In genomic region chr5:29170193-29170592, GRCm38 (mm10) we compare ENCODE assay signal across 14 mouse cellular contexts.
"Had no signal": no experiment of that assay in that cellular context is flagged by ENCODE, and none has a peak within 500 bp of the region (broad histone marks: within the 10 kb centered on the region; RNA-seq: fewer than 3 reads in every experiment).

No protein-coding gene starts in this region.

- H3K36me3 ChIP-seq: limb, embryonic 10.5 days; liver, embryonic 15.5 days; neural tube, embryonic 15.5 days had no signal

- DNase-seq: lung, adult 2 months; lung, postnatal 36 days; right cerebral cortex, postnatal 4 days; spleen, adult 18-20 months; thymus, adult 18-20 months; thymus, postnatal 14 days had no signal

- H3K4me3 ChIP-seq: left cerebral cortex, adult 2 months; limb, embryonic 10.5 days; liver, embryonic 15.5 days; neural tube, embryonic 15.5 days had no signal

- H3K9me3 ChIP-seq: limb, embryonic 10.5 days; liver, embryonic 15.5 days; neural tube, embryonic 15.5 days had no signal

- ATAC-seq: hindbrain, postnatal 0 days; lung, postnatal 0 days had no signal

- H3K27me3 ChIP-seq: liver, embryonic 15.5 days; neural tube, embryonic 15.5 days had no signal

- H3K9ac ChIP-seq: liver, embryonic 15.5 days; neural tube, embryonic 15.5 days had no signal

- H3K4me2 ChIP-seq: liver, embryonic 11.5 days; liver, embryonic 15.5 days; midbrain, embryonic 11.5 days; neural tube, embryonic 15.5 days had no signal

- H3K4me1 ChIP-seq: limb, embryonic 10.5 days; liver, embryonic 15.5 days; neural tube, embryonic 15.5 days had no signal

- H3K27ac ChIP-seq: hindbrain, postnatal 0 days; left cerebral cortex, adult 2 months; limb, embryonic 10.5 days; liver, embryonic 15.5 days; neural tube, embryonic 15.5 days had no signal
